Mouse (Mus musculus) kidney, embryonic 15.5 days (tissue): ENCODE data around the gene Ifi27. TPM values are rescaled to one million over a fixed set of nuclear protein-coding genes. Genes with fewer than 3 reads are reported as not detected.
A peak's percentile ranks its signal among the peaks of the same experiment; 100 is the strongest.

Experiments used
- ATAC-seq: fragments of 200-750 bp; cut with Nextera tagmentation; replicated peaks from 2 replicates; pipeline ENCODE4 v1.8.0; 2017; ENCODE audit warnings: moderate TSS enrichment; ENCODE audit not compliant: low FRiP score
- H3K27ac ChIP-seq: fragments of 300-500 bp; sonication (generic); 2 replicates; pipeline ENCODE4 v1.5.1; 2015; ENCODE audit warnings: mild to moderate bottlenecking, inconsistent platforms
- H3K27me3 ChIP-seq: fragments of 300-500 bp; sonication (generic); 2 replicates; pipeline ENCODE4 v1.6.1; 2015; ENCODE audit warnings: inconsistent platforms
- H3K36me3 ChIP-seq: fragments of 300-500 bp; sonication (generic); 2 replicates; pipeline ENCODE4 v1.6.1; 2015; ENCODE audit warnings: inconsistent platforms
- H3K4me1 ChIP-seq: fragments of 300-500 bp; sonication (generic); 2 replicates; pipeline ENCODE4 v1.6.1; 2015; ENCODE audit warnings: inconsistent platforms
- H3K4me2 ChIP-seq: fragments of 300-500 bp; sonication (generic); 2 replicates; pipeline ENCODE4 v1.6.1; 2015; ENCODE audit warnings: moderate library complexity, mild to moderate bottlenecking, inconsistent platforms
- H3K4me3 ChIP-seq: fragments of 300-500 bp; sonication (generic); replicated peaks from 2 replicates; pipeline ENCODE4 v1.5.1; 2015; ENCODE audit warnings: mild to moderate bottlenecking, inconsistent platforms
- H3K9ac ChIP-seq: fragments of 300-500 bp; sonication (generic); 2 replicates; pipeline ENCODE4 v1.6.1; 2015; ENCODE audit warnings: mild to moderate bottlenecking, inconsistent platforms
- H3K9me3 ChIP-seq: fragments of 300-500 bp; sonication (generic); replicated peaks from 2 replicates; pipeline ENCODE4 v1.6.1; 2016; ENCODE audit warnings: inconsistent platforms
- WGBS: fragments of 180-500 bp; shearing (Covaris S2); methylation state at CpG from one replicate; pipeline ENCODE4 v1.1.7; 2015; ENCODE audit warnings: mixed read lengths; 5-methylcytosine and 5-hydroxymethylcytosine counted together
- polyA plus RNA-seq: library from polyadenylated mRNA; unstranded; fragments of >200 nt; fragmentation: Nextera tagmentation; extraction: Ambion mirVana; gene quantifications from 2 replicates; pipeline ENCODE4 v1.2.1, GENCODE M21; 2015

The Ifi27 gene
- 28.3 and 35.4 TPM in 2 replicates for polyA plus RNA-seq

DNA sequence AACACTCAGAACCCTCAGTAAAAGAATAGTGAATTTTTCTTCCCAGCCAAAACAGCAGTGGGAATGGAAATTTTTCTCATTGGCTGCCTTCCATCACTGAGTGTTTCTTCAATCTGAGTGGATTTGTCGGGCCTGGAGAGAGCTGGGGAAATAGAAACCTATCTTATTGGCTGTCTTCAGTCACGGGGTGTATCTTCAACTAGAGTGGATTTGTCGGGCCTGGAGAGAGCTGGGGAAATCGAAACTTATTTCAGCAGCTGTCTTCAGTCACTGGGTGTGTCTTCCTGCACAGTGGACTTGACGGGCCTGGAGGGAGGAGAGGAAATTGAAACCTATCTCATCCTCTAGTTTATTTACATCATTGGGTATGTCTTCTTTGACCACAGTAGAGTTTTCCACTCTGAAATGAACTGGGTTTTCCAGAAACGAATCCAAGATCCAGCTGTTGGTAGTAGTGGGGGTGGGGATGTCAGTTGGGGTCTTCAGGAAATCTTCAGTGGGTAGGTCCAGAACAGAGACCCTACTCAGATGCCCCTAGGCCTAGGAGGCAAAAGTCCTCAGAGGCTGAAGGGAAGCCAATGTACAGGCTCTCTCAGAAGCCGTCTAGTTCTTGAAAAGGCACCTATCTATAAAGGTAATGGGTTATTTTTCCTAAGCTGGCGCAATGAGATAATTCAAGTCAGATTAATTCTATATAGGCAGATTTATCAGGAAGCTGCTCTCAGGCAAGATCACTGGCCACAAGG is at the start of gene Ifi27:
TSS of gene Ifi27 (plus strand) at position 226 of the 746 bp plus-strand sequence.
- no peak within 1 kb of the TSS for H3K9ac ChIP-seq
- peak within 1 kb of the TSS; percentile 32 for H3K4me2 ChIP-seq
- H3K27me3 ChIP-seq, result no peaks in the 10 kb centered on the region
- H3K9me3 ChIP-seq, result no peaks in the 10 kb centered on the region
- WGBS, result 35% methylated on average over 8 of the region's 8 CpGs
- no peaks in the 10 kb centered on the region for H3K36me3 ChIP-seq
- H3K27ac ChIP-seq, result peak within 1 kb of the TSS; percentile 49; the same call in 1 of the 2 replicates
- no peaks in the 10 kb centered on the region for H3K4me1 ChIP-seq
- peak; percentile 96 for ATAC-seq
- peak within 1 kb of the TSS; percentile 24; the same call in 1 of the 2 replicates for H3K4me3 ChIP-seq

DNA sequence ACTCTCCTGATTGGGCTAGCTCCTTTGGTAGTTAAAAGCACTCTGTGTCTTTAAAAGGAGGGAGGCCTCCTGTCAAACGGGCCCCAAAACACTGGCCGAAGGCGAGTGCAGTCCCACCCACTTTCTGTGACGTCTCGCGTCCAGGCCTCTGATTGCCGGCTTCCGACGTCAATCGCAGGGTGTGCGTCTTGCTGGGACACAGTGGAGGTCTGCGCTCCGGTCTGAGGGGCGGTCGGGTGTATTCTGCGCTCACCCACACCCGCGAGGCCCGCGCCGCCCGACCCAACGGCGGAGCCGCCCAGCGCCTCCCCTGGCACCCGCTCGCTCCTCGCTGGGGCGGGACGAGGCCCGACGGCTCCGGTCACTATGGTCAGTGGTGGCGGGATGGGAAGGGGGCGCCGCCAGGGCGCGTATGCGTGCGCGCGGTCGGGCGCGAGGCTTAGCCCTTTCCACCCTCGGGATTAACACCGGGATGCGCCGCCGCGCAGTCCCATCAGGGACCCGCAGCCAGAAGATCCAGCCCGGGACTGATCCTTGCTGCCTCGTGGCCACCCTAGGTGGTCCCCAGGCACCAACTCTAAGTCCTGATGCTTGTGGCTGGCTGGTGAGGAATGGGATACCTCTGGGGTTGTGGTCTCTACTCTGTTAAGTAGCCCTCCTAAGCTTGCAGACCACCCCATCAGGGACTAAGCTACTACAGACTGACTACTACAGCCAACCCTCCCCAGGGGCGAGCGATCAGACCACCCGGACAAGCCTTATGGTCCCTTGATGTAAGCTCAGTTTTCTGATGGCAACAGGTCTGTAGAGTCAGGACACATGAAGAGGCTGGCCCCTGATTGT is 45.3 kb upstream of the Ifi27 start, which contains the start of gene Otub2:
TSS of gene Otub2 (plus strand) at position 178 of the 843 bp plus-strand sequence.
- no peaks in the 10 kb centered on the region for H3K36me3 ChIP-seq
- WGBS, result under 1% methylated on average over 58 of the region's 58 CpGs
- peak within 1 kb of the TSS; percentile 72 for H3K4me3 ChIP-seq
- peaks cover 7% of the 10 kb centered on the region for H3K4me1 ChIP-seq
- H3K27me3 ChIP-seq, result no peaks in the 10 kb centered on the region
- H3K4me2 ChIP-seq, result peak within 1 kb of the TSS; percentile 76
- peak within 1 kb of the TSS; percentile 68 for H3K9ac ChIP-seq
- no peaks in the 10 kb centered on the region for H3K9me3 ChIP-seq
- ATAC-seq, result peak; percentile 100
- H3K27ac ChIP-seq, result peak within 1 kb of the TSS; percentile 32; the same call in 1 of the 2 replicates

GRCm38 (mm10) chr12:103389348-103389727 is 44.7 kb upstream of the Ifi27 start:
- no peaks in the 10 kb centered on the region for H3K9me3 ChIP-seq
- H3K27ac ChIP-seq, result no peak overlapping the region

DNA sequence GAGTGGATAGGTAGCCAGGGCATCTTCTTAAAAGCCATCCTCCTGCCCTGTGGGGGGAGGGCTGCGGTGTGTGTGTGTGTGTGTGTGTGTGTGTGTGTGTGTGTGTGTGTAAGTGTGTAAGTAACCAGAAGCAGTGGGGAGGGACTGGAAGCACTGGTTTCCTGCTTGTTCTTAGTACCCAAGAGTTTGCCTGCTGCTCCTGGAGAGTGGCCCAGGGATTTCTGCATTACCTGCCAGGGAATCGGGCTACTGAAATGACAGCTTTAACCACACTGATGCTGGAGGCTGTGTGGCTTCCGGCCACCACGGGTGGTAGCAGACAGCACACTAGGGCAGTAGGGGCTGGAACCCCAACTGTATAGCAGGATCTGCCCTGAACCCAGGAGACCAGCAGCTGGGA is 44.0 kb upstream of the Ifi27 start:
- no peak overlapping the region for H3K4me2 ChIP-seq
- no peaks in the 10 kb centered on the region for H3K9me3 ChIP-seq
- ATAC-seq, result no peak
- no peaks in the 10 kb centered on the region for H3K27me3 ChIP-seq
- peaks cover 7% of the 10 kb centered on the region for H3K4me1 ChIP-seq
- no peak overlapping the region for H3K27ac ChIP-seq
- no peak overlapping the region for H3K9ac ChIP-seq
- H3K36me3 ChIP-seq, result no peaks in the 10 kb centered on the region
- no peak overlapping the region for H3K4me3 ChIP-seq
- WGBS, result 76% methylated on average over 4 of the region's 4 CpGs

More at GRCm38 (mm10) chr12:103389348-103389727, 44.7 kb upstream of the Ifi27 start:
- H3K4me3 ChIP-seq, result peak overlapping the region; percentile 72
- no peaks in the 10 kb centered on the region for H3K27me3 ChIP-seq
- peaks cover 7% of the 10 kb centered on the region for H3K4me1 ChIP-seq
- H3K9ac ChIP-seq, result peak overlapping the region; percentile 68
- H3K36me3 ChIP-seq, result no peaks in the 10 kb centered on the region
- ATAC-seq, result no peak
- peak overlapping the region; percentile 76 for H3K4me2 ChIP-seq
- 85% methylated on average over 2 of the region's 2 CpGs for WGBS

- H3K4me1 ChIP-seq, result peaks cover 15% of the 10 kb centered on the region
- no peak overlapping the region for H3K4me3 ChIP-seq
- no peaks in the 10 kb centered on the region for H3K9me3 ChIP-seq
- no peaks in the 10 kb centered on the region for H3K36me3 ChIP-seq
- H3K4me2 ChIP-seq, result no peak overlapping the region
- H3K27ac ChIP-seq, result no peak overlapping the region
- H3K27me3 ChIP-seq, result no peaks in the 10 kb centered on the region
- WGBS, result 76% methylated on average over 7 of the region's 7 CpGs
- H3K9ac ChIP-seq, result no peak overlapping the region
- no peak for ATAC-seq
These were observed 42.9 kb upstream of the Ifi27 start for GRCm38 (mm10) chr12:103391098-103391497.

- no peaks in the 10 kb centered on the region for H3K9me3 ChIP-seq
- WGBS, result 40% methylated on average over 6 of the region's 6 CpGs
- H3K4me3 ChIP-seq, result no peak overlapping the region
- no peaks in the 10 kb centered on the region for H3K36me3 ChIP-seq
- no peaks in the 10 kb centered on the region for H3K27me3 ChIP-seq
- no peak overlapping the region for H3K9ac ChIP-seq
- no peak overlapping the region for H3K27ac ChIP-seq
- no peak overlapping the region for H3K4me2 ChIP-seq
- peaks cover 17% of the 10 kb centered on the region for H3K4me1 ChIP-seq
- no peak for ATAC-seq
These were observed 40.5 kb upstream of the Ifi27 start for GRCm38 (mm10) chr12:103393528-103393927.

DNA sequence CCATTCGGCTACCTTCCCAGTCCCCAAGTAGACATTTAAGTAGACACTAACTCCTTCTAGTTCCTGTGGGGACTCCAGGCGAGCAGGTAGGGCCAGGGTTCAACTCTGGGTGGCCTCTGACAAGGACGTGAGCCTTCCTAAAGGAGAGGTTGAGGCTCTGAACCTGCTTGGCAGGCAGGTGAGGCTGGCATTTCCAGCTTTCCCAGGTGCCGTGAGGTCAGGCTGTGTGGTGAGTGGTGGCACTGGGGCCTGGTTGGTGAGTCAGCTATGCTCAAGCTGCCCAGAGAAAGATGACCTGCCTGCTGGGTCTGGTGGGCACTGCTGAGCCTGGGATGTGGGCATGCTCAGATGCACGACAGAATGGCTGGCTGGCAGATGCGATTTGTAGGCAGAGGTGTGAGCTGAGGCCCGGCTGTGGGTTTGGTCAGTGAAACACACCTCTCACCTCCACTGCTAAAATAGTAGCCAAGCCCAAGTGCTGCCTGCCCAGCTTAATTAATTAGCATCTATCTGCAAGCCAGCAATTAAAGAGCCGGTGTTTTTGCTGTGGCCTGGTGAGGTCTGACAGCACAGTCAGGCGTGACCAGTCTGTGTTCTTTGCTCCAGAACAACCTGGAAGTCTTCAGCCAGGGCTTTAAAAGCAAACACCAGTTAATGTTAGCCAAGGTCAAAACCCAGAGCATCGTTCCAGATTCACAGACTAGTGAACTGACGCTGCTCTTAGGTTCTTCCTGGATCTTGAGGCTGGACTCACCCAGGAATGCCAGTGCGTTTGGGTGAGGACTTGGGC is 38.3 kb upstream of the Ifi27 start:
- Histone ChIP-seq H3K27me3 (no peaks in the 10 kb centered on the region), H3K4me2 (no peak overlapping the region), H3K4me3 (no peak overlapping the region), H3K9ac (no peak overlapping the region), H3K9me3 (no peaks in the 10 kb centered on the region), H3K27ac (peak overlapping the region; percentile 23; the same call in 1 of the 2 replicates), H3K36me3 (no peaks in the 10 kb centered on the region), H3K4me1 (peaks cover 11% of the 10 kb centered on the region)
- WGBS, result 45% methylated on average over 12 of the region's 12 CpGs
- ATAC-seq, result peak; percentile 37

- Histone ChIP-seq H3K27ac (no peak overlapping the region), H3K9ac (no peak overlapping the region), H3K27me3 (no peaks in the 10 kb centered on the region), H3K4me2 (no peak overlapping the region), H3K36me3 (0 out of 2 replicates have a peak, but pooled peaks cover 5% of the 10 kb centered on the region), H3K4me1 (peaks cover 11% of the 10 kb centered on the region), H3K9me3 (no peaks in the 10 kb centered on the region), H3K4me3 (no peak overlapping the region)
- no peak for ATAC-seq
- 87% methylated on average over 7 of the region's 7 CpGs for WGBS
These were observed 37.3 kb upstream of the Ifi27 start for GRCm38 (mm10) chr12:103396751-103397150.

DNA sequence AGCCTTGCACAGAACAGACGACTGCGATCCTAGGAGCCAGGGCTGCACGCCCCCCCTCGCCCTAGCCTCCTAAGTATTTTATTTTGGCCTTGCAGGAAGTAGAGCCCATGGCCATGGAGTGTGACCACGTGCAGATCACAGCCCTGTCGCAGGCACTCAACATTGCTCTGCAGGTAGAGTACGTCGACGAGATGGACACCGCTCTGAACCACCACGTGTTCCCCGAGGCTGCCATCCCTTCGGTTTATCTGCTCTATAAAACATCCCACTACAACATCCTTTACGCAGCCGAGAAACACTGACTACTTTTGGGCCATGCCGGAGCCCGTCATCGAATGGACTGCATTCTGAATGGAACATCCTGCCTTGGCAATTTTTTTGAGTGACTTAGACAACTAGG is 29.9 kb upstream of the Ifi27 start:
- ATAC-seq, result no peak
- Histone ChIP-seq H3K27ac (no peak overlapping the region), H3K4me3 (no peak overlapping the region), H3K4me2 (no peak overlapping the region), H3K36me3 (peaks cover 66% of the 10 kb centered on the region), H3K9me3 (no peaks in the 10 kb centered on the region), H3K9ac (no peak overlapping the region), H3K27me3 (no peaks in the 10 kb centered on the region), H3K4me1 (no peaks in the 10 kb centered on the region)
- 85% methylated on average over 18 of the region's 18 CpGs for WGBS

DNA sequence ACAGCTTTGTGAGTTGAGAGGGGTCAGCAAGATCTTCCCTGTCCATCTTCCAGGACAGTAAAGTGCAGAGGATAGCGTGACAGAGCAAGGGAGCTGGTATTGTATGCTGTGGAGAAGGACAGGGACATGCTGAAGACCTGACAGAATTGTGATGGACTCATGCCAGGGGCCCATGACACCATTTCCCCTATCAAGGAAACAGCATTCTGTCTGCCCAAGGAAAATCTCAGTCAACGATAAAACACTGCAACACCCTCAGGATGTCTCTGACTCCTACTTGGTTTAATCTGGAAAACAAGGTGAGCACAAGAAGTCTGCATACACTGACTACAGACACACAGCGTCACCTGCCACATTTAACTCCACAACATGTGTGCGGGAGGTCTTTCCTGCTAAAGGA is 26.3 kb upstream of the Ifi27 start, which contains the start of gene 9330161L09Rik:
TSS of gene 9330161L09Rik (minus strand) at position 101 of the 400 bp plus-strand sequence.
- no peaks in the 10 kb centered on the region for H3K4me1 ChIP-seq
- no peak within 1 kb of the TSS for H3K27ac ChIP-seq
- no peak within 1 kb of the TSS for H3K9ac ChIP-seq
- H3K4me3 ChIP-seq, result no peak within 1 kb of the TSS
- H3K27me3 ChIP-seq, result no peaks in the 10 kb centered on the region
- no peaks in the 10 kb centered on the region for H3K9me3 ChIP-seq
- WGBS, result 97% methylated on average over 4 of the region's 4 CpGs
- H3K4me2 ChIP-seq, result no peak within 1 kb of the TSS
- peaks cover 91% of the 10 kb centered on the region for H3K36me3 ChIP-seq
- ATAC-seq, result no peak

GRCm38 (mm10) chr12:103408144-103408543 is 25.9 kb upstream of the Ifi27 start:
- Histone ChIP-seq H3K27me3 (no peaks in the 10 kb centered on the region), H3K4me2 (no peak overlapping the region), H3K27ac (no peak overlapping the region), H3K9me3 (no peaks in the 10 kb centered on the region), H3K36me3 (peaks cover 93% of the 10 kb centered on the region), H3K9ac (no peak overlapping the region), H3K4me1 (no peaks in the 10 kb centered on the region), H3K4me3 (no peak overlapping the region)
- no peak for ATAC-seq
- WGBS, result 94% methylated on average over 10 of the region's 10 CpGs
